Mouse (Mus musculus): Measurements from ENCODE around the gene Ing1. TPM values are rescaled to one million over a fixed set of nuclear protein-coding genes. Genes with fewer than 3 reads are reported as not detected.

Gene Ing1
- polyA plus RNA-seq, 1 experiment from 2014 or later: 40.3 TPM

- peaks cover 23% of the 10 kb centered on the region; the same call in 1 of the 2 replicates for H3K4me1 ChIP-seq (ENCODE audit: control insufficient read depth, insufficient read depth, low read length)
- no peaks in the 10 kb centered on the region for H3K36me3 ChIP-seq (ENCODE audit: control insufficient read depth, insufficient read depth, low read length)
- H3K4me3 ChIP-seq (ENCODE audit: low read depth, low read length): peak overlapping the region; percentile 87
- H3K9me3 ChIP-seq (ENCODE audit: control insufficient read depth, low read depth, low read length): no peaks in the 10 kb centered on the region
- peak overlapping the region; percentile 99 for H3K27ac ChIP-seq (ENCODE audit: low read length)
- H3K9ac ChIP-seq (replicated peaks; ENCODE audit: low read depth, low read length): peak overlapping the region; percentile 98
- peak overlapping the region; percentile 70 for H3K4me2 ChIP-seq (replicated peaks; ENCODE audit: low read depth, low read length)
- peak; percentile 89 for ATAC-seq (ENCODE audit: insufficient number of reproducible peaks, insufficient read depth, low FRiP score, low read depth)
- no peaks in the 10 kb centered on the region for H3K27me3 ChIP-seq (ENCODE audit: control insufficient read depth, insufficient read depth, low read length)
- under 1% methylated on average over 100 of the region's 103 CpGs for WGBS
These were observed 585 bp downstream of the Ing1 start for GRCm38 (mm10) chr8:11555720-11556591.

- H3K36me3 ChIP-seq (ENCODE audit: control insufficient read depth, insufficient read depth, low read length): peaks cover 7% of the 10 kb centered on the region; the same call in 1 of the 2 replicates
- ATAC-seq (ENCODE audit: insufficient number of reproducible peaks, insufficient read depth, low FRiP score, low read depth): no peak
- under 1% methylated on average over 83 of the region's 85 CpGs for WGBS
- H3K4me3 ChIP-seq (ENCODE audit: low read depth, low read length): peak overlapping the region; percentile 87
- H3K9ac ChIP-seq (replicated peaks; ENCODE audit: low read depth, low read length): peak overlapping the region; percentile 98
- peak overlapping the region; percentile 99 for H3K27ac ChIP-seq (ENCODE audit: low read length)
- H3K4me2 ChIP-seq (replicated peaks; ENCODE audit: low read depth, low read length): peak overlapping the region; percentile 57
- H3K4me1 ChIP-seq (ENCODE audit: control insufficient read depth, insufficient read depth, low read length): peaks cover 19% of the 10 kb centered on the region; the same call in 1 of the 2 replicates
- H3K9me3 ChIP-seq (ENCODE audit: control insufficient read depth, low read depth, low read length): no peaks in the 10 kb centered on the region
- no peaks in the 10 kb centered on the region for H3K27me3 ChIP-seq (ENCODE audit: control insufficient read depth, insufficient read depth, low read length)
These were observed 1.5 kb downstream of the Ing1 start for GRCm38 (mm10) chr8:11556691-11557423.

DNA sequence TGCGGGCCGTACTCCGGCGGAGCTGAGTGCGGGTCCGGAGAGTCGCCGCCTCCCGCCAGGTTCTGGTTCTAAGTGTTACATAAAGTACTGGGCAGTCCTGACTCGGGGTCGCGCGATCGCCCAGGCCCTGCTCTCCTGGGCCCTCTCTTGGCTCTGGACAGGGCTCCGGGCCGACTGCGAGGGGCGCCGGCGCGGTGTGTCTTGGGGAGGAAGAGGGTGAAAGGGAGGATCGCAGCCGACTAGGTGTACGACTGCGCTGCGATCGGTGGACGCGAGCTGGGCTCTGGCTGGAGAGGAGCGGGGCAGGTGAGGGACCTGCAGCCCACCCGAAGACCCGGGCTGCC is 2.0 kb downstream of the Ing1 start:
- Histone ChIP-seq H3K27ac (ENCODE audit: low read length) (peak overlapping the region; percentile 99), H3K4me3 (ENCODE audit: low read depth, low read length) (peak overlapping the region; percentile 87), H3K9me3 (ENCODE audit: control insufficient read depth, low read depth, low read length) (no peaks in the 10 kb centered on the region), H3K27me3 (ENCODE audit: control insufficient read depth, insufficient read depth, low read length) (no peaks in the 10 kb centered on the region), H3K4me1 (ENCODE audit: control insufficient read depth, insufficient read depth, low read length) (peaks cover 19% of the 10 kb centered on the region; the same call in 1 of the 2 replicates), H3K4me2 (replicated peaks; ENCODE audit: low read depth, low read length) (peak overlapping the region; percentile 57), H3K9ac (replicated peaks; ENCODE audit: low read depth, low read length) (peak overlapping the region; percentile 98), H3K36me3 (ENCODE audit: control insufficient read depth, insufficient read depth, low read length) (peaks cover 10% of the 10 kb centered on the region; the same call in 1 of the 2 replicates)
- ATAC-seq (ENCODE audit: insufficient number of reproducible peaks, insufficient read depth, low FRiP score, low read depth): no peak
- WGBS: under 1% methylated on average over 32 of the region's 32 CpGs

DNA sequence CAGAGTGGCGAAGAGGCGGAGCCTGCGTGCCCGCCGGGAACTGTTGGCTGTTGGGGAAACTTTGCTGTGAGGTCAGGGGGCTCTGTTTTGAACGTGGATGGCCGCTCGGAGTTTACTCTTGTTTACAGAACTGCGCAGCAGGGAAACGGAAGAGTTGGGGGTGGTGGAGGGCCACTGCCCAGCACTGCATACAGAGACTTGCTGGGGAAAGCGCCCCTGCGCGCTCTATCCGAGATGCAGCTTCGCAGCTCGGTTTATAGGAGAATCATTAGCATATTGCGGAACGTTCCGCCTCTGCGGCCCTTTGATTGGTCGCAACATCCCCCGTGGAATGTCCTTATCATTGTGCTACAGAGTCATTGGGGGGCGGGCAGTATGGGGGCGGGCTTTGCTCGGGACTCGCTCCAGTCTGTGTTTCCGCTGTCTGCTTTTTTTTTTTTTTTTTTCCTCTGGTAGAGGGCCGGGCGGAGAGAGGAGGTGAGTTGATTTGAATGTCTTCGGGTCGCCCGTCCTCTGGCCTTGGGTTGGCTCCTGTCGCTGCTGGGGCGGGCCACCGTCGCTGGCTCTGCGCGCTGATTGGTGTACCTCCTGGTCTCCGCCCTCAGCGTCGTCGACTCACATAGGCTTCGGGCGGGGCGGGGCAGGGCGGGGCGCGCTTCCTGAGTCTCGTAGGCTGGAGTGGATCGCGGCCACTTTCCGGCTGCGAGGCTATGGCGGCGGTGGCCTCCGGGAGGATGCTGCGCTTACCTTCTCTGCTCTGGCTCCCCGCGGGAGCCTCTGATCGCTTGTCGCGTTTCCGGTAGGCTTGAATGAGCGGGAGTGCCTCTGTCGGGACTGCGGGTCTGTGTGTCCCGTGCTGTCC is 2.6 kb downstream of the Ing1 start:
- H3K9ac ChIP-seq (replicated peaks; ENCODE audit: low read depth, low read length): peak overlapping the region; percentile 98
- peaks cover 10% of the 10 kb centered on the region; the same call in 1 of the 2 replicates for H3K36me3 ChIP-seq (ENCODE audit: control insufficient read depth, insufficient read depth, low read length)
- H3K9me3 ChIP-seq (ENCODE audit: control insufficient read depth, low read depth, low read length): no peaks in the 10 kb centered on the region
- H3K27ac ChIP-seq (ENCODE audit: low read length): peak overlapping the region; percentile 99
- peak overlapping the region; percentile 87 for H3K4me3 ChIP-seq (ENCODE audit: low read depth, low read length)
- ATAC-seq (ENCODE audit: insufficient number of reproducible peaks, insufficient read depth, low FRiP score, low read depth): peak; percentile 82
- H3K27me3 ChIP-seq (ENCODE audit: control insufficient read depth, insufficient read depth, low read length): no peaks in the 10 kb centered on the region
- peak overlapping the region; percentile 68 for H3K4me2 ChIP-seq (replicated peaks; ENCODE audit: low read depth, low read length)
- under 1% methylated on average over 66 of the region's 67 CpGs for WGBS
- H3K4me1 ChIP-seq (ENCODE audit: control insufficient read depth, insufficient read depth, low read length): peaks cover 19% of the 10 kb centered on the region; the same call in 1 of the 2 replicates

DNA sequence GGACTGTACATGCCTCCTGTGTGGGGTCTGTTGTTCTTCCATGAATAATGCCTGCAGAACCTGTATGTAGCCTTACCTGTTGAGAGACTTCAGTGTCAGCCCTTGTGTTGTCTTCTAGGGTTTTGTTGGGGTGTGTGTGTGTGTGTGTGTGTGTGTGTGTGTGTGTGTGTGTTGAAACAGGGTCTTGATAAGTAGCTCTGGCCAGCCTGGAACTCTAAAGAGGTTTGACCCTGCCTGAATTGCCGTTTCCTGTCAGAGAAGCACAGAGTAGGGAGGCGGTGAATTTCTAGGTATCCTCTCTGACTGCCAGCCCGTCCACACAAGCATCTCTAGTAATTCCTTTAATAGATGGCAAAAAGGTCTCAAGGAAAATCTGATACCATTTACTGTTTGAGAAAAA is 4.1 kb downstream of the Ing1 start:
- Histone ChIP-seq H3K9ac (replicated peaks; ENCODE audit: low read depth, low read length) (no peak overlapping the region), H3K27ac (ENCODE audit: low read length) (no peak overlapping the region), H3K36me3 (ENCODE audit: control insufficient read depth, insufficient read depth, low read length) (peaks cover 15% of the 10 kb centered on the region), H3K4me2 (replicated peaks; ENCODE audit: low read depth, low read length) (peak overlapping the region; percentile 68; the same call in 1 of the 2 replicates), H3K27me3 (ENCODE audit: control insufficient read depth, insufficient read depth, low read length) (no peaks in the 10 kb centered on the region), H3K4me1 (ENCODE audit: control insufficient read depth, insufficient read depth, low read length) (peaks cover 12% of the 10 kb centered on the region; the same call in 1 of the 2 replicates), H3K9me3 (ENCODE audit: control insufficient read depth, low read depth, low read length) (no peaks in the 10 kb centered on the region), H3K4me3 (ENCODE audit: low read depth, low read length) (no peak overlapping the region; the same call in 1 of the 2 replicates)
- WGBS: 69% methylated on average over 3 of the region's 3 CpGs
- no peak for ATAC-seq (ENCODE audit: insufficient number of reproducible peaks, insufficient read depth, low FRiP score, low read depth)

- peaks cover 10% of the 10 kb centered on the region; the same call in 1 of the 2 replicates for H3K4me1 ChIP-seq (ENCODE audit: control insufficient read depth, insufficient read depth, low read length)
- no peak overlapping the region for H3K4me2 ChIP-seq (replicated peaks; ENCODE audit: low read depth, low read length)
- H3K4me3 ChIP-seq (ENCODE audit: low read depth, low read length): no peak overlapping the region
- WGBS: 77% methylated on average over 9 of the region's 9 CpGs
- no peak for ATAC-seq (ENCODE audit: insufficient number of reproducible peaks, insufficient read depth, low FRiP score, low read depth)
- no peak overlapping the region for H3K9ac ChIP-seq (replicated peaks; ENCODE audit: low read depth, low read length)
- H3K9me3 ChIP-seq (ENCODE audit: control insufficient read depth, low read depth, low read length): no peaks in the 10 kb centered on the region
- no peak overlapping the region for H3K27ac ChIP-seq (ENCODE audit: low read length)
- no peaks in the 10 kb centered on the region for H3K27me3 ChIP-seq (ENCODE audit: control insufficient read depth, insufficient read depth, low read length)
- peaks cover 15% of the 10 kb centered on the region for H3K36me3 ChIP-seq (ENCODE audit: control insufficient read depth, insufficient read depth, low read length)
These were observed 4.8 kb downstream of the Ing1 start for GRCm38 (mm10) chr8:11560220-11560619.

GRCm38 (mm10) chr8:11564236-11564635 is 8.9 kb downstream of the Ing1 start:
- Histone ChIP-seq H3K27me3 (ENCODE audit: control insufficient read depth, insufficient read depth, low read length) (no peaks in the 10 kb centered on the region), H3K9me3 (ENCODE audit: control insufficient read depth, low read depth, low read length) (no peaks in the 10 kb centered on the region), H3K4me1 (ENCODE audit: control insufficient read depth, insufficient read depth, low read length) (peaks cover 4% of the 10 kb centered on the region; the same call in 1 of the 2 replicates), H3K4me2 (replicated peaks; ENCODE audit: low read depth, low read length) (no peak overlapping the region), H3K36me3 (ENCODE audit: control insufficient read depth, insufficient read depth, low read length) (peaks cover 18% of the 10 kb centered on the region), H3K27ac (ENCODE audit: low read length) (no peak overlapping the region), H3K4me3 (ENCODE audit: low read depth, low read length) (no peak overlapping the region), H3K9ac (replicated peaks; ENCODE audit: low read depth, low read length) (no peak overlapping the region)
- 83% methylated on average over 5 of the region's 5 CpGs for WGBS
- ATAC-seq (ENCODE audit: insufficient number of reproducible peaks, insufficient read depth, low FRiP score, low read depth): no peak

GRCm38 (mm10) chr8:11564721-11565120 is 9.3 kb downstream of the Ing1 start:
- no peaks in the 10 kb centered on the region for H3K27me3 ChIP-seq (ENCODE audit: control insufficient read depth, insufficient read depth, low read length)
- H3K4me1 ChIP-seq (ENCODE audit: control insufficient read depth, insufficient read depth, low read length): no peaks in the 10 kb centered on the region; the same call in 1 of the 2 replicates
- H3K9ac ChIP-seq (replicated peaks; ENCODE audit: low read depth, low read length): no peak overlapping the region
- no peaks in the 10 kb centered on the region for H3K9me3 ChIP-seq (ENCODE audit: control insufficient read depth, low read depth, low read length)
- H3K4me3 ChIP-seq (ENCODE audit: low read depth, low read length): no peak overlapping the region
- H3K36me3 ChIP-seq (ENCODE audit: control insufficient read depth, insufficient read depth, low read length): peaks cover 18% of the 10 kb centered on the region
- no peak for ATAC-seq (ENCODE audit: insufficient number of reproducible peaks, insufficient read depth, low FRiP score, low read depth)
- no peak overlapping the region for H3K4me2 ChIP-seq (replicated peaks; ENCODE audit: low read depth, low read length)
- H3K27ac ChIP-seq (ENCODE audit: low read length): no peak overlapping the region
- WGBS: 88% methylated on average over 7 of the region's 7 CpGs
